Mouse (Mus musculus): ENCODE measurements around the gene Arntl2.
"Not testable (repeated sequence)": the region's sequence is repeated elsewhere in the genome, so short reads cannot be mapped to it uniquely, and the experiment has no call there.

The Arntl2 gene

DNA sequence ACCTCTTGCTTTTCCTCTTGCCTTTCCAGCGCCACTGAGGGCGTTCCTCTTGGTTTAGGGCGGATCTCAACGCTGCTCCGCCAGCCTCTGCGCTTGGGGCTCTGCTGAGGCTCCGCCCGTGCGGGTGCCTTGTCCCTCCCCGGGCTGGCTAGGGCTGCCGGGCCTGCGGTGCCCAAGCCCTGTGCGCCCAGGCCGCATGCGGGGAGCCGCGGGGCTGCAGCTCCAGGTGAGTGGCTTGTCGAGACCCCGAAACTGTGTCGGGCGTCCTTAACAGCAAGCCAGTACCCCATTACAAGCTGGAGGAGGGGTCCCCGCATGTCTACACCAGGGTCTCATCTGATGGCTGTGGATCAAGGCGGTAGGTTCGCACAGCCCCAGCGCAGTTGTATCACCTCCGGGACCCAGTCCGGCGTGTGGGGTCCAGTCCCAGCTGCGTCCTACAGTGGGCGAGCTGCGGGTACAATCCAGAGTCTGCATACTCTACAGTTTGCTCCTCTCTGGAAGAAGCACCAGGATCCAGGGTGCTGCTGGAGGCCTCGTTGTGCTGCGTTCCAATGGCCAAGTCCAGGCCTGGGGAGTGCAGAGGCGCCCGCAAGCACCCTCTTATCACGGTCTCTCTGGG, at the start of gene Arntl2:
Gene Arntl2 (plus strand): TSS at position 132 of the 622 bp plus-strand sequence.
- DNase-seq = peak; percentile 66

GRCm38 (mm10) chr6:146746577-146746976, 49.3 kb upstream of the Arntl2 start:
- DNase-seq = no peak

GRCm38 (mm10) chr6:146747057-146747456, 48.8 kb upstream of the Arntl2 start:
- no peak for DNase-seq

GRCm38 (mm10) chr6:146748271-146748670, 47.6 kb upstream of the Arntl2 start:
- DNase-seq = no peak

GRCm38 (mm10) chr6:146751671-146752070, 44.2 kb upstream of the Arntl2 start:
- DNase-seq = peak; percentile 18

GRCm38 (mm10) chr6:146752178-146752577, 43.7 kb upstream of the Arntl2 start:
- DNase-seq = no peak

DNA sequence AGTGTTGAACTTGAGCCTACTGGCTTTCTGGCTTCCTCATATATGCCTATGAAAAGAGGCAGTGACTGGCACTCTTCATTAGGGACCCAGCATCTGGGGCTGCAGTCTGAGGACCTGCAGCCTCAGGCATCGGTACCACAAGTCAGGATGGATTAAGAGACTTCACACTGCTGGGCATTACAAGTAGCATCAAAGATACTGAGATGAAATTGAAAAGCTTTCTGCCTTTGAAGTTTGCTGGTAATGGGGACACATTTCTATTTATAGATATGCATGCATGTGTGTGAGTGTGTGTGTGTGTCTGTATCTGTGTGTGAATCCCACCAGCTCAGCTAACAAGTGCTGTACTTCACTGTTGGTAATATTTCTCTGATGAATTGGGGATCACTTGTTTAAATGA, 43.2 kb upstream of the Arntl2 start:
- no peak for DNase-seq

DNA sequence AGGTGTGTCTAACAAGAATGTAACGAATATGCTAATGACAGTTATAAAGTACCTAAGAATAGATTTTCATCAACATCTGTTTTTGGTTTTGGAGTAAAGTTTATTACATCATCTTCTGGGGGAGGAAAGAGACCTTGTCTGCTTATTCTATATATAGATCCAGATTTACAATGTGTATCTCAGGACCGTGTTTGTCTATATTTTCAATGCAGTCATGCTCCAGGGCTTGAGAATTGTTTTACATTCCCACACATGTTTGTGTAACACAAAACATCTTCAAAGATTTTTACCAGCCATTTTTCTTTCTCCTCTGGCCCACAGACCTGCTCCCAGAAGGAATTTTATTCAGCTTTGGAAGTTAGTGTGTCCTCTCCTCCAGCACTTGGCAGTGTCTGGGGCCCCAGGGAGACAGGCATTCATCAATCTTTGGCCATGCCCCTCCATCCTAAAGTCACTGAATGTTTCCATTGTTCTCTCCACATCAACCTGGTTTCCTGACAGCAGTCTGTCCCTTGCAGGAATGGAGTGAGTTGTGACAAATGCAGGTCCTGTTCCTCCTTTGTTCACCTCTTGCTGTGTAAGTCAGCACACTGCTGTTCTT, 42.2 kb upstream of the Arntl2 start:
- no peak for DNase-seq

DNA sequence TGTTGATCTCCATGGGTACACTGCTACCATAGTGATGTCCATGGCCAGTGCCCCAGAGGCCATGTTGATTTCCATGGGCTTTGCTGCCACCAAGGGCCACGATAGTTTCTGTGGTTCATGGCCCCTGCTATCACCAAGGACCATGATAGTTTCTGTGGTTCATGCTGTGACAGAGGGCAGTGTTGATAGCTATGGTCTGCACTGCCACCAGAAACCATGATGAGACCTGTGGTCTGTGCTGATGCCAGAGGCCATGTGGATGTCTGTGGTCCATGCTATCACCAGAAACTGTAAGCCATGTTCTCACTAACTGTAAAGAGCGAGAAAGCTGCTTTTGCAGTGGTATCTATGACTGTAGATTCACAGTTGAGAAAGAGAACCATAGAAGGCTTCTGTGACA, 40.7 kb upstream of the Arntl2 start:
- DNase-seq = no peak

GRCm38 (mm10) chr6:146755679-146756078, 40.2 kb upstream of the Arntl2 start:
- no peak for DNase-seq

DNA sequence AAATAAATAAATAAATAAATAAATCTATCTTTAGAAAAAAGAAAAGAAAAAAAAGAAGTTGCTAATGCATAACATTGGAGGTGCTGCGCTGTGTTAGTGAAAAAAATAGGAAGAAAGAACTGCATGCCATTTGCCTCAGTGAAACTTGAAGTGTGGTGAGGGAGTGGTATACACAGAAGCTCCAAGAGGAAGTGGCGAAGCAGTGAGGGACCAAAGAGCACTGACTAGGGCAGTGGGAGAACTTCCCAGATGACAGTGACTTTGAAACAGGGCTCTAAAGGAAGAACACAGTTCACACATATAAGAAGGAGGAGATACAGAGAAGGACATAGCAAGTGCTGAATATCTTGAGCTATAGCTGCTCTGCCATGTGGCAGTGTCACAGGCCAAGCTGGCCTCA, 36.8 kb upstream of the Arntl2 start:
- no peak for DNase-seq

- DNase-seq = no peak
Observed at GRCm38 (mm10) chr6:146760022-146760421, 35.8 kb upstream of the Arntl2 start.

- DNase-seq = peak; percentile 33
Observed at GRCm38 (mm10) chr6:146760736-146761135, 35.1 kb upstream of the Arntl2 start.

- no peak for DNase-seq
Observed at GRCm38 (mm10) chr6:146762264-146762898, 33.5 kb upstream of the Arntl2 start.

DNA sequence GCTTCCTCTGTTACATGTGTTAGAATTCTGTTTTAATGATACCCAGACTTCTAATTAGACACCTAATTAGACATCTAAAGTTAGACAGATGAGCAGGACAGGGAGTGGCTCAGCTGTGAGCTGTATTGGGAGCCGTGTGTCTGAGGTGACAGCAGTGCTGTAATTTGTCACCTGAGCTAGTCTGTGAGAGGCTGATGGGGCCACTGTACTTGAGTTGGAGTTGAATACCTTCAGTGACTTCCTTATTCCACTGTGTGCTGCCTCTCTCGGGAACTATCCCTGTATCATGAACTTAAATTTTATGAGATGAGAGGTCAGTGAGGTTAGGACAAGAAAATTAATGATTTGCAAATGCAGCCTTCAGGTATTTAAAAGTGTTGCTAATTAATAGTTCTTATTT, 31.3 kb upstream of the Arntl2 start:
- DNase-seq = no peak

GRCm38 (mm10) chr6:146765270-146765669, 30.6 kb upstream of the Arntl2 start:
- DNase-seq = no peak

DNA sequence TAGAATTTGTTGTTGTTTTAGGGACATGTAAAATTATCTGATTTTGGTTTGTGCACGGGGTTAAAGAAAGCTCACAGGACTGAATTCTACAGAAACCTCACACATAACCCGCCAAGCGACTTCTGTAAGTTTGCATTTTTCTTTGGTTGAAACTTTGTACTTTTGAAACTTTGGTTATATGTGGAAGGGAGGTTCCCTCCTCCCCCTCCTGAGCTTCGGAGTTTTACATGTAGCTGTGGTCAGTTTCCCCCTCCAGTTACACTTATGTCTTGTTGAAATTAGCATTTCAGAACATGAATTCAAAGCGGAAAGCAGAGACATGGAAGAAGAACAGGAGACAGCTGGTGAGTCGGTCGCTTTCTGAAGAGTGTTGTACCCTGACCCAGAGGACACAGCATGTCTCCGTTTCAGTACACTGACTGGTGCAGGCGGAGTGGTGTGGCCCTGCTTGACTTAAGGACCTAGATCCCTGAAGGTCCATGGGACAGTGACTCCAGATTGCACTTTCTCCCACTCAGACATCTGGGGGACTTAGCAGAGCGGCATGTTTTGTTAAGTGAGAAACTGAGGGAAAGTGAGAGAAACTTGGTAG, 26.9 kb upstream of the Arntl2 start:
- no peak for DNase-seq

- DNase-seq = no peak
Observed at GRCm38 (mm10) chr6:146770005-146770745, 25.7 kb upstream of the Arntl2 start.

GRCm38 (mm10) chr6:146770808-146771207, 25.0 kb upstream of the Arntl2 start:
- no peak for DNase-seq

- not testable (repeated sequence) for DNase-seq
Observed at GRCm38 (mm10) chr6:146775864-146776263, 20.0 kb upstream of the Arntl2 start.

DNA sequence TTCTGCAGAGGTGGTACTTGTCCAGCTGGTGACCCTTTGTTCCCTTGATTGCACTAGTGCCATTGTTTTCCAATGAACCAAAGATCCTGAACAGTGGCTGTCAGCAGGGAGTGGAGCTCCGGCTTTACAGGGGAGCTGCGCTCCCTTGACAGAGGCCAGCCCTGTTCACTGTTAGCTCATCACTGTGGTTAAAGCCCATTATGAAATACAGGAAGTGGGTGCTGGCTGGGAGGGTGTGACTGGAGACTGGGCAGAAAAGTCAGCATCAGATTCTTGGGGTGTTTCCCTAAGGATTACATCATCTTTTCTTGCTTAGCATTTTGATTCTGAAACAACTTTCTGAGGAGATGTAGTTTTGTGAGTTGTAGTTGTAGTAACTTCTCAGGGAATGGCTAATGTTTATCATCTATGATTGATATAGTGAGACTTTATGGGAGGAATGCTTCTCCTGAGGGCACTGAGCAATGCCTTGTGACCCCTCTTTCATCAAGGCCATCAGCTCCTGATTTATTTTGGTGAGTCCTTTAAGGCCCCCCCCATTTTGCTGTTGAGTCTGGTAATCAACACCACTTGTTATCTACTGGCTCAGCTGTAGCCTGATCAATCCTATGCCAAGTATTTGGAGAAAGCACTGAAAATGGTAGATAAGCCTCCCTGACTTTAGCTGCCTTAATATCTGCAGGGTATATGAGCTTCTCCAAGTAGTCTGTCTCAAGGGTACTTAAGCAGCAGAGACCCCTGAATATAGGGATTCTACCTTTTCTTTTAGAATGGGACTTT, 19.1 kb upstream of the Arntl2 start:
- no peak for DNase-seq

DNA sequence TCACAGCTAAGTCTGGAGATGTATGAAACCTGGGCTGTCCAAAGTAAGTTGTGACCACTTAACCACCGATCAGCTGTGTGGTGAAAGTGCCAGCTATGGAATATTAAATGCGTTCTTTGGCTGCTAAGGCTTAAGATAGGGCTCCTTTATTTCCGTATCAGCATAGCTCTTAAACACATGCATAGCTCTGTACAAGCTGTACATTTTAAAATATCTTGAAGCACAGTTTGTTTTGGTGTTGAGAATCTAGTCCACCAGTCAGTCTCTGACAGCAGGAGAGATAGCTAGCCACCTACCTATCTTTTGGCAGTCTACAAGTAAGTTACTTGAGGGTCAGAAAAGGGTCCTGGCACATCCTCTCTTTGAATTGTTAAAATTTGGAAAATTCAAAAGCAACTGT, 17.8 kb upstream of the Arntl2 start:
- DNase-seq = no peak

DNA sequence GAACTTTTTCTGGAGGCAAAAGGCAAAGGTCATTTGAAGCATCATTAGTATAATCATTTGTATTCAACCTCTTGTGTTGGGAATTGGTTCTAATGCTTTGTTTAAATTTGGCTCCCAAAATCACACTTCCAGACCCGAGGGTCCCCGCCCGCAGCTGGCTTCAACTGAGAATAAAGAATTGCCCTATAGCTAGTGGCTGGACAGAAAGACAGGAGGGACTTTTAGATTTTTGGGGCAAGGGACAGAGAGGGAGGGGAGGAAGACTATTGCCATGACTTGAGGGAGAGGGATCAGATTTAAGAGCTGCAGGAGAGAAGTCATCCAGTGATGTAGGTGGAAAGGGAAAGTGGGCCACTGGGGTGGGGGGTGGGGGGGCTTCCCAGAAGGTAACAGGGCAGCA, 14.3 kb upstream of the Arntl2 start:
- DNase-seq = no peak

All from thymus, postnatal 4 days (tissue).